Mouse (Mus musculus) embryonic facial prominence, embryonic 13.5 days (tissue): ENCODE data around the gene Mif4gd. TPM values are rescaled to one million over a fixed set of nuclear protein-coding genes. Genes with fewer than 3 reads are reported as not detected.
"Not testable (repeated sequence)": the region's sequence is repeated elsewhere in the genome, so short reads cannot be mapped to it uniquely, and the experiment has no call there.

Source experiments
- ATAC-seq: fragments of 200-750 bp; cut with Nextera tagmentation; 2 replicates; pipeline ENCODE4 v1.8.0; 2017; ENCODE audit warnings: low read depth; ENCODE audit not compliant: insufficient number of reproducible peaks, insufficient read depth, low FRiP score, low TSS enrichment
- H3K27ac ChIP-seq: fragments of 300-500 bp; sonication (generic); 2 replicates; pipeline ENCODE4 v1.5.1; 2015; ENCODE audit warnings: moderate library complexity, mild to moderate bottlenecking, inconsistent platforms
- H3K27me3 ChIP-seq: fragments of 300-500 bp; sonication (generic); 2 replicates; pipeline ENCODE4 v1.6.1; 2015; ENCODE audit warnings: mild to moderate bottlenecking, inconsistent platforms
- H3K36me3 ChIP-seq: fragments of 300-500 bp; sonication (generic); 2 replicates; pipeline ENCODE4 v1.6.1; 2015; ENCODE audit warnings: mild to moderate bottlenecking, inconsistent platforms
- H3K4me1 ChIP-seq: fragments of 300-500 bp; sonication (generic); 2 replicates; pipeline ENCODE4 v1.6.1; 2015; ENCODE audit warnings: inconsistent platforms
- H3K4me2 ChIP-seq: fragments of 300-500 bp; sonication (generic); 2 replicates; pipeline ENCODE4 v1.6.1; 2015; ENCODE audit warnings: moderate library complexity, mild to moderate bottlenecking, inconsistent platforms
- H3K4me3 ChIP-seq: fragments of 300-500 bp; sonication (generic); 2 replicates; pipeline ENCODE4 v1.5.1; 2015; ENCODE audit warnings: mild to moderate bottlenecking, inconsistent platforms
- H3K9ac ChIP-seq: fragments of 300-500 bp; sonication (generic); 2 replicates; pipeline ENCODE4 v1.6.1; 2015; ENCODE audit warnings: mild to moderate bottlenecking, inconsistent platforms
- H3K9me3 ChIP-seq: fragments of 300-500 bp; sonication (generic); 2 replicates; pipeline ENCODE4 v1.6.1; 2016; ENCODE audit warnings: inconsistent platforms
- WGBS: fragments of 180-500 bp; shearing (Covaris S2); methylation state at CpG from one replicate; pipeline ENCODE4 v1.1.7; 2015; ENCODE audit warnings: mixed read lengths; 5-methylcytosine and 5-hydroxymethylcytosine counted together
- polyA plus RNA-seq: library from polyadenylated mRNA; unstranded; fragments of >200 nt; fragmentation: Nextera tagmentation; extraction: Ambion mirVana; gene quantifications from 2 replicates; pipeline ENCODE4 v1.2.1, GENCODE M21; 2015

The Mif4gd gene
- 20.2 and 20.6 TPM in 2 replicates for polyA plus RNA-seq

GRCm38 (mm10) chr11:115612410-115613137 lies at the start of gene Mif4gd:
Gene Mif4gd (minus strand): TSS chr11:115612969.
- no peaks in the 10 kb centered on the region for H3K27me3 ChIP-seq
- peak within 1 kb of the TSS; percentile 81 for H3K9ac ChIP-seq
- no peaks in the 10 kb centered on the region for H3K9me3 ChIP-seq
- peak within 1 kb of the TSS; percentile 78 for H3K4me2 ChIP-seq
- under 1% methylated on average over 53 of the region's 80 CpGs for WGBS
- ATAC-seq, result peak; percentile 68
- peak within 1 kb of the TSS; percentile 70 for H3K4me3 ChIP-seq
- H3K27ac ChIP-seq, result peak within 1 kb of the TSS; percentile 87
- peaks cover 53% of the 10 kb centered on the region for H3K36me3 ChIP-seq
- H3K4me1 ChIP-seq, result peaks cover 15% of the 10 kb centered on the region

- no peak overlapping the region for H3K4me2 ChIP-seq
- no peak overlapping the region for H3K9ac ChIP-seq
- ATAC-seq, result no peak
- WGBS, result 91% methylated on average over 4 of the region's 4 CpGs
- no peak overlapping the region for H3K4me3 ChIP-seq
- peaks cover 13% of the 10 kb centered on the region; the same call in 1 of the 2 replicates for H3K36me3 ChIP-seq
- peaks cover 6% of the 10 kb centered on the region; the same call in 1 of the 2 replicates for H3K4me1 ChIP-seq
- no peaks in the 10 kb centered on the region for H3K9me3 ChIP-seq
- no peak overlapping the region for H3K27ac ChIP-seq
- H3K27me3 ChIP-seq, result no peaks in the 10 kb centered on the region
Measured at GRCm38 (mm10) chr11:115660376-115660775, 47.6 kb upstream of the Mif4gd start.

GRCm38 (mm10) chr11:115658521-115658920 lies 45.8 kb upstream of the Mif4gd start:
- Histone ChIP-seq H3K4me2 (no peak overlapping the region), H3K9me3 (no peaks in the 10 kb centered on the region), H3K4me3 (no peak overlapping the region), H3K36me3 (peaks cover 28% of the 10 kb centered on the region), H3K4me1 (no peaks in the 10 kb centered on the region), H3K27ac (no peak overlapping the region), H3K9ac (no peak overlapping the region), H3K27me3 (no peaks in the 10 kb centered on the region)
- 86% methylated on average over 6 of the region's 6 CpGs for WGBS
- no peak for ATAC-seq

- Histone ChIP-seq H3K4me3 (no peak overlapping the region), H3K4me2 (no peak overlapping the region), H3K9ac (no peak overlapping the region), H3K9me3 (no peaks in the 10 kb centered on the region), H3K27ac (no peak overlapping the region; the same call in 1 of the 2 replicates), H3K27me3 (no peaks in the 10 kb centered on the region), H3K36me3 (peaks cover 41% of the 10 kb centered on the region), H3K4me1 (no peaks in the 10 kb centered on the region)
- no peak for ATAC-seq
- WGBS, result 68% methylated on average over 2 of the region's 2 CpGs
Measured at GRCm38 (mm10) chr11:115654128-115654527, 41.4 kb upstream of the Mif4gd start.

- Histone ChIP-seq H3K4me1 (no peaks in the 10 kb centered on the region), H3K27ac (no peak overlapping the region), H3K27me3 (no peaks in the 10 kb centered on the region), H3K4me2 (no peak overlapping the region), H3K9ac (no peak overlapping the region), H3K9me3 (no peaks in the 10 kb centered on the region), H3K4me3 (no peak overlapping the region), H3K36me3 (peaks cover 47% of the 10 kb centered on the region)
- 84% methylated on average over 3 of the region's 3 CpGs for WGBS
- no peak for ATAC-seq
Measured at GRCm38 (mm10) chr11:115653194-115653593, 40.4 kb upstream of the Mif4gd start.

- ATAC-seq, result no peak
- Histone ChIP-seq H3K36me3 (peaks cover 56% of the 10 kb centered on the region), H3K9ac (no peak overlapping the region), H3K9me3 (no peaks in the 10 kb centered on the region), H3K4me3 (no peak overlapping the region), H3K4me1 (no peaks in the 10 kb centered on the region), H3K27ac (no peak overlapping the region), H3K27me3 (no peaks in the 10 kb centered on the region), H3K4me2 (no peak overlapping the region)
- WGBS, result 81% methylated on average over 3 of the region's 3 CpGs
Measured at GRCm38 (mm10) chr11:115651680-115652079, 38.9 kb upstream of the Mif4gd start.

- 61% methylated on average over 10 of the region's 10 CpGs for WGBS
- H3K27me3 ChIP-seq, result no peaks in the 10 kb centered on the region
- no peaks in the 10 kb centered on the region for H3K4me1 ChIP-seq
- no peaks in the 10 kb centered on the region for H3K9me3 ChIP-seq
- no peak overlapping the region for H3K4me2 ChIP-seq
- no peak for ATAC-seq
- H3K4me3 ChIP-seq, result no peak overlapping the region
- H3K36me3 ChIP-seq, result peaks cover 65% of the 10 kb centered on the region
- H3K9ac ChIP-seq, result no peak overlapping the region
- no peak overlapping the region for H3K27ac ChIP-seq
Measured at GRCm38 (mm10) chr11:115649706-115650105, 36.9 kb upstream of the Mif4gd start.

- no peak for ATAC-seq
- H3K9me3 ChIP-seq, result no peaks in the 10 kb centered on the region
- H3K27ac ChIP-seq, result peak overlapping the region; percentile 12; the same call in 1 of the 2 replicates
- H3K36me3 ChIP-seq, result peaks cover 66% of the 10 kb centered on the region
- no peaks in the 10 kb centered on the region for H3K4me1 ChIP-seq
- no peaks in the 10 kb centered on the region for H3K27me3 ChIP-seq
- WGBS, result 51% methylated on average over 6 of the region's 6 CpGs
- no peak overlapping the region for H3K4me3 ChIP-seq
- no peak overlapping the region for H3K4me2 ChIP-seq
- no peak overlapping the region for H3K9ac ChIP-seq
Measured at GRCm38 (mm10) chr11:115647459-115647858, 34.7 kb upstream of the Mif4gd start.

GRCm38 (mm10) chr11:115646439-115646838 lies 33.7 kb upstream of the Mif4gd start:
- Histone ChIP-seq H3K9ac (no peak overlapping the region), H3K27ac (no peak overlapping the region), H3K27me3 (no peaks in the 10 kb centered on the region), H3K9me3 (no peaks in the 10 kb centered on the region), H3K4me1 (no peaks in the 10 kb centered on the region), H3K4me3 (no peak overlapping the region), H3K36me3 (peaks cover 64% of the 10 kb centered on the region), H3K4me2 (no peak overlapping the region)
- 90% methylated on average over 9 of the region's 9 CpGs for WGBS
- no peak for ATAC-seq

GRCm38 (mm10) chr11:115645498-115645897 lies 32.7 kb upstream of the Mif4gd start:
- not testable (repeated sequence) for H3K4me2 ChIP-seq, H3K9ac ChIP-seq, H3K4me1 ChIP-seq, H3K27ac ChIP-seq, H3K4me3 ChIP-seq, H3K9me3 ChIP-seq, H3K27me3 ChIP-seq, ATAC-seq
- WGBS, result 79% methylated on average over 14 of the region's 14 CpGs
- peaks cover 55% of the 10 kb centered on the region for H3K36me3 ChIP-seq

GRCm38 (mm10) chr11:115644308-115644707 lies 31.5 kb upstream of the Mif4gd start:
- Histone ChIP-seq H3K36me3 (peaks cover 48% of the 10 kb centered on the region), H3K4me1 (no peaks in the 10 kb centered on the region), H3K27ac (no peak overlapping the region), H3K4me2 (no peak overlapping the region), H3K9ac (no peak overlapping the region), H3K27me3 (no peaks in the 10 kb centered on the region), H3K9me3 (no peaks in the 10 kb centered on the region), H3K4me3 (no peak overlapping the region)
- no peak for ATAC-seq
- WGBS, result 89% methylated on average over 13 of the region's 13 CpGs

GRCm38 (mm10) chr11:115643265-115643664 lies 30.5 kb upstream of the Mif4gd start:
- 74% methylated on average over 10 of the region's 10 CpGs for WGBS
- H3K9me3 ChIP-seq, result no peaks in the 10 kb centered on the region
- no peak overlapping the region for H3K9ac ChIP-seq
- H3K4me1 ChIP-seq, result no peaks in the 10 kb centered on the region
- no peak overlapping the region for H3K4me2 ChIP-seq
- ATAC-seq, result no peak
- no peaks in the 10 kb centered on the region for H3K27me3 ChIP-seq
- no peak overlapping the region for H3K27ac ChIP-seq
- peaks cover 40% of the 10 kb centered on the region for H3K36me3 ChIP-seq
- H3K4me3 ChIP-seq, result no peak overlapping the region
